Mouse (Mus musculus): ENCODE data around the gene Adgrg1.

Adgrg1 gene

GRCm38 (mm10) chr8:95041883-95042784 lies 67.6 kb downstream of the Adgrg1 start:
- no peak for DNase-seq (ENCODE audit: low spot score)

- DNase-seq (ENCODE audit: low spot score): no peak
These were observed 70.3 kb downstream of the Adgrg1 start for GRCm38 (mm10) chr8:95044811-95045210.

- no peak for DNase-seq (ENCODE audit: low spot score)
These were observed 72.4 kb downstream of the Adgrg1 start for GRCm38 (mm10) chr8:95046982-95047381.

- DNase-seq (ENCODE audit: low spot score): no peak
These were observed 73.5 kb downstream of the Adgrg1 start for GRCm38 (mm10) chr8:95047884-95048680.

- no peak for DNase-seq (ENCODE audit: low spot score)
These were observed 75.1 kb downstream of the Adgrg1 start for GRCm38 (mm10) chr8:95049636-95050035.

- DNase-seq (ENCODE audit: low spot score): no peak
These were observed 79.9 kb downstream of the Adgrg1 start for GRCm38 (mm10) chr8:95054438-95054837.

GRCm38 (mm10) chr8:95054927-95055510 lies 80.5 kb downstream of the Adgrg1 start, which contains the start of gene Drc7:
Gene Drc7, plus strand, starts transcription at chr8:95055103.
- no peak for DNase-seq (ENCODE audit: low spot score)

- no peak for DNase-seq (ENCODE audit: low spot score)
These were observed 81.9 kb downstream of the Adgrg1 start for GRCm38 (mm10) chr8:95056414-95056813.

- no peak for DNase-seq (ENCODE audit: low spot score)
These were observed 84.1 kb downstream of the Adgrg1 start for GRCm38 (mm10) chr8:95058661-95059060.

GRCm38 (mm10) chr8:95059812-95060533 lies 85.4 kb downstream of the Adgrg1 start:
- no peak for DNase-seq (ENCODE audit: low spot score)
